Mouse (Mus musculus) MEL-GATA-1-ER (cell line): ENCODE measurements around the gene Hspb2.

Source experiments
- DNase-seq: peaks from one replicate; pipeline ENCODE4 v3.0.0-alpha.2; 2012; ENCODE audit warnings: low read depth; ENCODE audit errors: extremely low read depth

Gene Hspb2

DNA sequence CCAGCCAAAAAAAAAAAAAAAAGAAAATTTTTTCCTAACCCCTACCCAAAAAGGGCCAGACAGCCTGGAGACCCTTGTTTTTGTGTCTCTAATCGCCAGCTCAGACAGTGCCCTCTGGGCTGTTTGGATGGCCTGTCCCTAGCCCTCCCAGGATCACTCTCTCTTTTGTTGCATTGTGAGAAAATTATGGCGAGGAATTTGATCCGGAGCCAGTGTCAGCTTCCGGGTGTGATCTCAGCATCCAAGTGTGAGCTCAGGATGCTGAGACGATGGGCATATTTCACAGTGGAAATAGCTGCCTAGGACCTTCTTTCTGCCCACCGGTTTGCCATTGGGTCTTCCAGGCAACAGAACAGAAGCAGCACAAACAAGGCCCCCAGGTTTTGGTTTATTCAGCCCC, 1.4 kb downstream of the Hspb2 start:
- DNase-seq, result no peak

DNA sequence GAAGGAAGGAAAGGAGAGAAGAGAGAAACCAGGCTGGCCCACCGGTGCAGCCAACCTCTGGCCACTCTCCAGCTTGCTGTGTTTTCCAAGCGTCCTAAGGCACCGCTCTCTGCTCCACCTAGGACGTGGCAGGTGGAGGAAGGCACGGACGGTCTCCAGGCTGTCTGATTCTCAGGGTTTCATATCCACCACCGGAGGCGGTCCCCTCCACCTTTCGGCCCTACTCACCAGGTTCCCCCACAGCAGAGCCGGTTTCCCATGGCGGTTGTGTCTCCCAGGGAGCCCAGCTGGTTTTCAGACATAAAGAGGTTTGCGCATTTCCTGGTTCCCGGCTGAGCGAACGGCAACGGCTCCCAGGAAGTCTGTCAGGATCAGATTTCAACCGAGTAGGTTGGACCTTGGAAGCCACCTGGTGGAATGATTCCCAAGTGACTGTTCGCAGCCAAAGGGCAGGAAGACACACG, 5.9 kb downstream of the Hspb2 start, which contains the start of gene 2310030G06Rik:
2310030G06Rik (minus strand) TSS at position 323 of the 464 bp plus-strand sequence.
- DNase-seq, result no peak

GRCm38 (mm10) chr9:50745806-50746205, 6.3 kb downstream of the Hspb2 start:
- DNase-seq, result no peak

DNA sequence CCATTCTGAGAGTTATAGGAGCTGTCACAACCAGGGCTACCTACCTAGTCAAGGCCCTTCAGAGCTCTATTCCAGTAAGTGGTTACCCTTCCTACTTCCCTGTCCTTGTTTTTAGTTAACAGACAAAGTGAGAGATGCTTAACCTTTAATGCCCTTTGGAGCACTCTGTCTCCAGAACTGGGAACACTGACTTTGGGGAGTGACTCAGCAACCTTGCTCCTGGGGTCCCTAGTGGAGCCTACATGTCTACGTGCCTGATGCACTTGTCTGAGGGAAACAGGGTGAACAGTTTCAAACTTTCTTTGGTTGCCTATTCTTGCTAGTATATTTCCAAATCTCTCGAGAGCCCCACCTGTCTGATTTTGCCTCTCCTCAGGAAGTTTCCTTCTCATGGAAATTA, 9.4 kb downstream of the Hspb2 start:
- no peak for DNase-seq

DNA sequence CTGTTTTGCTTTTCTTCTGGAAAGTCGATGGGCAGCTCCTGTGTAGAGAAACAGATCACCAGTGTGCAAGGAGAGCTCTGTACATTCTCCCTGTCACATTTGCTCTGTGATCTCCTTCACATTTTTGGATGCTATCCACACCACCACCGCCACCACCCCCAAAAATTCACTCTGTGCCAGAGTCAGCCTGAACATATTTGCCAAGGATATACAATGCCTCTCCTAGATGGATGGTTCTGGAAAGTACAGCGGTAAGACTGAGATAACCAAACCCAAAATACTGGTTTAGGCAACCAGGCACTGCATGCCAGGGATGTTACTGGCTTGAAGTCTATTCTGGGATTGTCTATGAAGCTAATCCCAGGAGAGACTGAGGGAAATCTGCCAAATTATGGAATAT, 9.9 kb downstream of the Hspb2 start:
- DNase-seq, result no peak

DNA sequence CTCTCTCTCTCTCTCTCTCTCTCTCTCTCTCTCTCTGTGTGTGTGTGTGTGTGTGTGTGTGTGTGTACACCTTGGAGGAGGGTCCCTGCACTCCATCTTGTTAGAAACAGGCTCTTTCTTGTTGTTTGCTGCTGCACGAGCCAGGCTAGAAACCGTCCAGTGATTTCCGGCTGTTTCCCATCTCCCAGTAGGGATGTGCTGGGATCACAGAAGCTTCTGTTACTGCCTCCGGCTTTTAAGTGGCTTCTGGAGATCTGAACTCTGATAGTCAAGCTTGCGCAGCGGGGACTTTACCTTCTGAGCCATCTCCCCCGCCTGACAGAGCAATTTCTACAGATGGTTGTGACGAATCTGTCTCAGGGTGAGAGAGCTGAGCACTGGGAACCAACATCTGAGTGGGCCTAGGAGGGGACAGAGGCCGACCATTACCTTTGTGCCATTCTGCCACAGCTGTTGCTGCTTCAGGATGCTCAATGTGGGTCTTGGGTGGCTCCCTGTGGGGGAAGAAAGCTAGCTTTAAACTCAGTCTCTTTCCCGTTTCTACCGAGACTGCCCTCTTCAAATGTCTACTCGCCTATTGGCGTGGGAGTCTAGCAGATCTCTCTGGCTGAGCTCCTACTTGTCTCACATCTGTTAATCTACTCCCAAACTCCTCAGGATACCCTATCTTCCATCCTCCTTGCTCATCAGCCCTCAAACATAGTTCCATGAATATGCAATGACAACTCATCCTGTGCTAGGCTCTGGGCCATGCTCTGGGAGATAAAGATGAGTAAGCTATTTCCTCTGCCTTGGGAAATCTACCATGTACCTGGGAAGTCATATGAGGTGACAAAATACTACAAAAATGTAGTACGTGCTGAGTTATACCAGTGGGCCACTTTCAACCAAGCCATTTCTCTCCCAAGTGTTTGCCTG, 11.0 kb downstream of the Hspb2 start:
- no peak for DNase-seq

DNA sequence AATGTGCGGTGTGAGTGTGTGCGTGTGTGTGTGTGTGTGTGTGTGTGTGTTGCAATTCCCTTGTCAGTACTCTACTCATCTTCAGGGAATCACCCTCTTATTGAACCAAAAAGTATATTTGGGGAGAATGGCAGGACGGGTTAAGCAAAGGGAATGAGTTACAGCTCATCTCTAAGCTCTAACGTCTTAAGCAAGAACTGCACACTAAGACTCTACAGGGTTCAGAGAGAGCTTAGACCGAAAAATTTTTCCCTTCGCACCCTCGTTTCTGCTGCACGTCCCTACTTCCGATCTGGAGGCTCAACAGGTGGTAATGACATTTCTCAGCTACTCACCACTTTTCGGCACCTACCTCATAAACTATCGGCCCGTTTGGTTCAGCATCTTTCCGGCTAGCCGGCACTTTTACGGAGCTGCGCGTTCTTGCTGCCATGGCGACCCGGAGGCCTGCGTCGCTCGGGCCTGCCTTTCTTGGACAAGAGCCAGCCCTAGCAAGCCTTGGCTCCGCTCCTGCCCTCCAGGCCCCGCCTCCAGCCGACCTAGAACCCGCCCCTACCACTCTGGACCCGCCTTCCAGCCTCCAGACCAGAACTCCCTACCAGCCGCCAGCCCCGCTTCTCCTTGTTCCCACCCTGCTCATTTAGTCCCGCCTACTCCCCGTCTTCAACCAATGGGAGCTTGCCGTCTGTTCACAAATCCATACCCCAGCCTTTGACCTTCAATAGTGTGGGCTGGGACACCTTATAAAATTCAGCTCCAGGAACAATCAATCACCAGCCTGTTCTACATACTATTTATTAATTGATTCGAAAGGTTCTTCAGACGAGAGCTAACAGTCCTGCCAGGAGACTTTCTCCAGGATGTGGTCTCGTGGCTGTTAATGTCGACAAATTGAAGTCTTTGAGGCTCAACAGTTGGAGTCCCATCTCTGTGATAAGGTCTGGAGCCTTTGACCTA, 13.0 kb downstream of the Hspb2 start, which contains the start of gene Dixdc1:
Dixdc1 (minus strand) TSS at position 604 of the 957 bp plus-strand sequence.
- peak; percentile 77 for DNase-seq

DNA sequence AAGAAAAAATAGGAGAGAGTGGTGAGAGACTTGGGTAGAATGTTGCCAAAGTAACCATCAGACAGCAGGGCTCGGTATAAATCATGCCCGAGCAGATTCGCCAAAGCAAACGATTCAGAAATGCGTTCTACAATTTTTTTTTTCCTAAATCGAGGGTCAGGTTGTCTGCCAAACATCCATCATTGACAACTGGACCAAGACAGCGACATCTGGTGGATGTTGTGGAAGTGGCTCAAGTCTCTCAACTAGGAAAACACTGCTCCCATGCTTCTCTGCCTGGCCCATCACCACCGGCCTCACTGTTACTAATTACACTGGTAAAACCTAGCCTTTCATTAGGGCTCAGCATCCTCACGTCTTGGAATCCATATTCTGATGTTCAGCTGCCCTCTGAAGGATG, 17.2 kb downstream of the Hspb2 start:
- DNase-seq, result peak; percentile 43

DNA sequence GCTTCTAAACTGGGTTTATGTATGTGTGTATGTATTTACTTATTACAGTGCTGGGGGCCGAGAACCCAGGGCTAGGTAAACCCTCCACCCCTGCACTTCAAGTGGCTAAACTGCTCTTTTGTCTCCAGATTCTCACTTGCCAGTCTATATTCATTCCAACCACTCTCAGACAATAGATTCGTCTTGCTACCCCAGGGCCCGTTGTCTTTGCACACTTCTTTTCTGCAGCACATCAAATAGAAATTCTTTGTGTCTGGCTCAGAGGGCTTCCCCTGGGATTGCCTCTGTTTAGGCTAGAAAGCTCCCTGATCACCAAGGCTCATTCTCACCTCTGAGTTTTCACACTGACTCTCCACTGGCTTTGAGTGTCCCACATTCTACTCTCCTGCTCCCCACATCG, 19.6 kb downstream of the Hspb2 start:
- no peak for DNase-seq

GRCm38 (mm10) chr9:50729600-50729999, 22.6 kb downstream of the Hspb2 start:
- DNase-seq, result no peak

DNA sequence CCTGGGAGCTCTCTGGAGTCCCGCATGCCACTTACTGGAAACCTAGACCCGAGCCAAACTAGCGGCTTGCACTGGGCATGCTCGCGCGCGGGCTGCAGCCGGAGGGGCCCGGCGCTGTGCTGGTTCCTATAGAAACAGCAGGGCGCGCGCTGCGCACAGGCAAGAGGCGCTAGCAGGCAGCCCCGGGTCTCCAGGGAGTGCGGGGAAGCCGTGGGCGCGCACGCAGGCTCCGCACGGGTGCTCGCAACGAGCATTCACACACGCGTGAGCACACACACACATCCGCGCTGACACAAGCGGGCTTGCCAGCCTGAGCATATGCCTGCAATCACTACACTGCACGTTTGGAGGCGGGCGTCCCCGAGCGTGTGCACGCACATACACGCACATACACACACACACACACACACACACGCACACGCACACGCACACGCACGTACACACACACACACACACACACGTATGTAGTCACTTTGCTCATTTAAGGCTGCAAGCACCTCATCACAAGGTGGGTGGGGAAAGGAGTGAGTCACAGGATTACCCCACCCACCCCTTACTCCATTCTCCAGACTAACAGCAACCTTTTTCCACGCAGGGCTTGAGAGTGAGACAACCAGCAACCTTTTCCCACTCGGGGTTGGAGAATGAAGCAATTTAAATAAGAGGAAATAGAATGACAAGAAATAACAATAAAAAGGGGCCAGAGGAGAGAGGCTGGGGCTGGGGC, 24.1 kb downstream of the Hspb2 start:
- no peak for DNase-seq

DNA sequence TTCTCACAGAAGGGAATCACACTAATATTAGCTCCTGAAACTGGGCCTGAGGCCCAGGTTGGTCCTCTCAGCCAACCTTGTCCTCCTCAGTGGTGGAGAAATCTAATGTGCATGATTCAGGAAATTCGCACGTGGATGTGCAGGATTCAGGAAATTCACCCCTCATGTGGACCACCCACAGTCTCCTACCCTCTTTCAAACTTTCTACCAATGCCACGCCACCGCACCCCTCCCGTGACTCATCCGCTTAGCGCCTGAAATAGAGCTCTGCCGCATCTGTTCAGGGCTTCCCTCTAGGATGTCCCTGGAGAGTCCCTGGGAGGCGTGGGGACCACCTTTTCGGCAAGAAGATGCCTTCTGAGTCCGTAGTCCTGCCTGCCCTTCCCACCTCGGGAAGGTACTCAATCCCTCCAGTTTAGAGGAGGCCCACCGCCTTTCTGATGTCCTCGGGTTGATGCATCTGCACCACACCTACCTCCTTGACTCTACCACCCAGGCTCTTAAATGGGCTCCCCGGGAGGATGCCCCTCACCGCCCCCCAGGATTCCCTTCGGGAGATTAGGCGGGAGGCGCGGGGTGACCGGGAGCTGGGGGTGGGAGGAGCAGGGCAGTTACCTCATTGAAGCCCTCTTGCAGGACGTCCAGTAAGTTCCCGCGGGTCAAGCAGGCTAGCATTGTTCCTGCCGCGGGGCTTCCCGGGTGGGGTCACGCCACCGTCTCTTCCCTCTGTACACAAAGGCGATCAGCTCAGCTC, 24.8 kb downstream of the Hspb2 start:
- no peak for DNase-seq

DNA sequence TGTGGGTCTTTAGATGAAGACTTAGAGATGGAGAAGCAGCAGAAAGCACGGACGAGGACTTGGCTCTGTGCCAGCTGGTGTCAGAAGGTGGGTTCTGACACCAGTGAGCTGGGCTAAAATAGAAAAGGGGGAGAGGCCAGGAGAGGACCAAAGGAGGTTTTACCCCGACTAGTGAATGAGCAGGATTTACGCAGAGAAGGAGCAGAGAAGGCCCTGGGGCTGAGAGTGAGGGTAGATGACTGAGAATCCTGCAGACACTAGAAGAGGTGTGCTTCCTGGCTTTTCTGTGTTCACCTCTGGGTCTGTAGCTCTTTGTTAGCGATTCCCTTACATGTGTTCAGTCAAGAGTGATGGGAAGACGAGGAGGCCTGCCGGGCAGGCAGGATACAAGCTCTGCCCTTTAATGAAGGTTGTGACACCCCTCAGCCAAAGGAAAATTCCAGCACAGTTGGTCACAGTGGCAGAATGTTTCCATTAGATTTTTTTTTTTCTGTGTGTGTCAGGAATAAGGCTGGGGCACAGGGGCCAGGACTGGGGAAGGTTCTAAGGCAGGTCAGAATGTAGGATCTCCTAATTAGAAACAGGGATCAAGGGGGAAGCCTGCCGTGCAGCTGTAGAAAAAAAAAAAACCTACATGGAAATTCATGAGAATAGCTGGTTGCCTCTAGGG, 26.1 kb downstream of the Hspb2 start:
- DNase-seq, result no peak

DNA sequence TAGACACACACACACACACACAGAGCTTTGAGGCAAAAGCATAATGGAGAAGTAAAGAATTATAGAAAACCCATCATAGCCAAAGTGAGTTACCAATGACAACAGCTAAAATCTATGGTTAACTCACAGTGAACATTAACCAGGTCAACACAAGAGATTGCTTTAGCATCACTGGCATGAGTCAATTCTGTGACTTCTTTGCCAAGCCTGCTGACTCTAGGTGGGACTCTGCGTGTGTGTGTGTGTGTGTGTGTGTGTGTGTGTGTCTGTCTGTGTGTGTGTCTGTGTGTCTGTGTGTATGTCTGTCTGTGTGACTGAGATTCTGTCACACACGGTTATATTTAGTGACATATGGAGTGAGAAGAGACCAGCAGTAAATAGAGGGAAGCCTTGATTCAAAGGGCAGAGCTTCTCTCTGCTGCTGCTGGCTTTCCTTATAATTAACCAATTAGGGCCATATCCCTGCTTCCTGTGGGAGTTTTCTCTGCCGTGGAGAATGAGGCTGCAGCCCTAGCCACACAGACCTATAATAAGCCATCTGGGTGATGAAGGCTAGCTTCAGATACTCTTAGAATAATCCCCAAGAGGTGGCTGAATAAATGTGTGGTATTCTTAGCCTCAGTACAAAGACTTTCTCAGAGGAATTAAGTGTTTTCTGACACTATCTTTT, 27.4 kb downstream of the Hspb2 start:
- DNase-seq, result no peak

GRCm38 (mm10) chr9:50724147-50724546, 28.0 kb downstream of the Hspb2 start:
- DNase-seq, result no peak

DNA sequence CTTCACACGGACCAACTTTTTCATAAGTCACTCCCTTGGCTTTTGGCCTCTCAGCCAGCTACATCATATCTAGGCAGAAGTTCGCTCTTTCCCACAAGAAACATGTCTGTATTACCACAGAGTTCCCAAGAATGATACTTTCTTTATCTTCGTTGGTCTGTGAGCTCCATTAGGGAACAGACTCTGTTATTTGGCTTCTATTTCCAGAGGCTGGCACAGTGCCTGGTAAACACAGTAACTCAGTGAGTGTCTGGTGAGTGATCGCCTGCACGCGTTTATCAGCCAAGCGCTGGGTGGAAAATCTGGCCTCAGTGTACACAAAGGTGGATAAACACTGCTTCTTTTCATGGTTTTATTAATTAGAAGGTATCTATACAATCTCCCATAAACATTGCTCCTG, 28.7 kb downstream of the Hspb2 start:
- no peak for DNase-seq

DNA sequence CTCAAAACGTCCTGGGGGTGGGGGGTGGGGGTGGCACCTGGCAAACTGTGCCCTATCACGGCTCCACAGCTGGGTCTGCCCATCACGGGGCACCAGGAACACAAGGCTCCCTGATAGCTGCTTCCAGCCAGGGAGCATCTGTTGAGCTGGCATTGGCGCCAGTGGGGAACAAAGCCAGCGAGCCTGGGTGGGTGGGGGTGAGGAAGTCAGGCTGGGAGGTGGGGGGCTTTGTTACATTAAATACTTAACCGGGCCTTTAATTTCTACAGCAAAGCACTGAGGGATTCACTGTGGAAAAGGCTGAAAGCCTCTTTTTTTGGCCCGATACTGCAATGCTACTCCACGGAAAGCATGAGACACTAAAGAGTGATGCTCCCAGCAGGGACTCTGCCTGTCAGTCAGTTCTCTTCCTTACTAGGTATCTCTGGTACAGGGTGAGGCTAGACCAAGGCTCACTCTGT, 29.7 kb downstream of the Hspb2 start:
- DNase-seq, result no peak

DNA sequence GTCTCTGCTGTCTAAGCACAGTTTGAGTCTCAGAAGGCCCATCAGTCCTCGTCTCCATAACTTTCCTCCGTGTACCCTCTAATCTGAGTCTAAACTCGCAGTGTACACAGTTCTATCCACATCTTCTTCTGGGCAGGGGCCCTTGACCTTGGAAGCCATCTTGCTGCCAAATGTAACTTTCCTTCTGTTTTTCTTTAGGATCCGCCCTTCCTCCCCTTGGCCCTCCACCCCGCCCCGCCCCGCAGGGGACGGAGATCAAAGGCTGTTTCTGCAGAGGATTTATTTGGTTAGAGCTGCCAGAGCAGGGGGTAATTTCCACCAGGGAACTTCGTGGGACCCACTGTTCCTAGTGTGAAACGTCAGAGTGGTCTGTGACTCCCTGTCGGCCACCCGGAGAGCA, 31.1 kb downstream of the Hspb2 start:
- no peak for DNase-seq

- DNase-seq, result no peak
Observed at GRCm38 (mm10) chr9:50718878-50719277, 33.3 kb downstream of the Hspb2 start.
